Mouse (Mus musculus) lung, postnatal 4 days (tissue): ENCODE data around the gene Slc25a51.
A peak's percentile ranks its signal among the peaks of the same experiment; 100 is the strongest.

Experiments used
- DNase-seq, 2 experiments: peaks; one replicate each; pipeline ENCODE4 v3.0.0; 2021

The Slc25a51 gene

GRCm38 (mm10) chr4:45423406-45423805 is 14.8 kb upstream of the Slc25a51 start:
- peak in 1 of 2 experiments; percentile 44 for DNase-seq

- no peak for DNase-seq
Observed at GRCm38 (mm10) chr4:45422640-45423039, 14.1 kb upstream of the Slc25a51 start.

GRCm38 (mm10) chr4:45421519-45422260 is 13.1 kb upstream of the Slc25a51 start:
- DNase-seq, result no peak

GRCm38 (mm10) chr4:45420733-45421132 is 12.2 kb upstream of the Slc25a51 start:
- no peak for DNase-seq

GRCm38 (mm10) chr4:45419051-45419450 is 10.5 kb upstream of the Slc25a51 start:
- no peak for DNase-seq

GRCm38 (mm10) chr4:45418229-45418950 is 9.8 kb upstream of the Slc25a51 start:
- DNase-seq, result peak; percentile 59 to 81

- no peak for DNase-seq
Observed at GRCm38 (mm10) chr4:45416314-45416713, 7.7 kb upstream of the Slc25a51 start.

- peak; percentile 46 to 47 for DNase-seq
Observed at GRCm38 (mm10) chr4:45413674-45414338, 5.2 kb upstream of the Slc25a51 start.

- DNase-seq, result no peak
Observed at GRCm38 (mm10) chr4:45412433-45413192, 4.0 kb upstream of the Slc25a51 start.

- no peak for DNase-seq
Observed at GRCm38 (mm10) chr4:45411181-45411790, 2.7 kb upstream of the Slc25a51 start.

- peak; percentile 90 to 91 for DNase-seq
Observed at GRCm38 (mm10) chr4:45409270-45409669, 704 bp upstream of the Slc25a51 start.

GRCm38 (mm10) chr4:45407703-45408334 is 747 bp downstream of the Slc25a51 start:
- no peak for DNase-seq

- peak in 1 of 2 experiments; percentile 10 for DNase-seq
Observed at GRCm38 (mm10) chr4:45407001-45407702, 1.4 kb downstream of the Slc25a51 start.

- DNase-seq, result peak in 1 of 2 experiments; percentile 28
Observed at GRCm38 (mm10) chr4:45406397-45406796, 2.2 kb downstream of the Slc25a51 start.

GRCm38 (mm10) chr4:45405315-45405714 is 3.3 kb downstream of the Slc25a51 start:
- DNase-seq, result peak in 1 of 2 experiments; percentile 13

GRCm38 (mm10) chr4:45404086-45404485 is 4.5 kb downstream of the Slc25a51 start:
- DNase-seq, result peak in 1 of 2 experiments; percentile 16

GRCm38 (mm10) chr4:45403499-45403878 is 5.1 kb downstream of the Slc25a51 start:
- peak in 1 of 2 experiments; percentile 20 for DNase-seq

- peak; percentile 36 to 47 for DNase-seq
Observed at GRCm38 (mm10) chr4:45402878-45403498, 5.6 kb downstream of the Slc25a51 start.

- DNase-seq, result peak in 1 of 2 experiments; percentile 12
Observed at GRCm38 (mm10) chr4:45402281-45402680, 6.3 kb downstream of the Slc25a51 start.

- DNase-seq, result no peak
Observed at GRCm38 (mm10) chr4:45399421-45400210, 8.9 kb downstream of the Slc25a51 start.
